Mouse (Mus musculus): ENCODE data around the gene Ints4. TPM values are rescaled to one million over a fixed set of nuclear protein-coding genes. Genes with fewer than 3 reads are reported as not detected.
"Not testable (repeated sequence)": the region's sequence is repeated elsewhere in the genome, so short reads cannot be mapped to it uniquely, and the experiment has no call there.

Gene Ints4
- total RNA-seq (2021): 10 to 100 TPM; 31.4 to 33.1 TPM
- long read RNA-seq, experiment 1, transcript Ints4-201 (23 exons, 3,240 nt): major isoform, 9 of 15 reads
- long read RNA-seq, experiment 1, partial matches to known transcripts: 0 of 15 reads
- long read RNA-seq, experiment 1, other reads (novel, unspliced or antisense): 6 of 15 reads
- long read RNA-seq, experiment 2, transcript Ints4-201 (23 exons, 3,240 nt): major isoform, 19 of 23 reads
- long read RNA-seq, experiment 2, partial matches to known transcripts: 0 of 23 reads
- long read RNA-seq, experiment 2, other reads (novel, unspliced or antisense): 4 of 23 reads

DNA sequence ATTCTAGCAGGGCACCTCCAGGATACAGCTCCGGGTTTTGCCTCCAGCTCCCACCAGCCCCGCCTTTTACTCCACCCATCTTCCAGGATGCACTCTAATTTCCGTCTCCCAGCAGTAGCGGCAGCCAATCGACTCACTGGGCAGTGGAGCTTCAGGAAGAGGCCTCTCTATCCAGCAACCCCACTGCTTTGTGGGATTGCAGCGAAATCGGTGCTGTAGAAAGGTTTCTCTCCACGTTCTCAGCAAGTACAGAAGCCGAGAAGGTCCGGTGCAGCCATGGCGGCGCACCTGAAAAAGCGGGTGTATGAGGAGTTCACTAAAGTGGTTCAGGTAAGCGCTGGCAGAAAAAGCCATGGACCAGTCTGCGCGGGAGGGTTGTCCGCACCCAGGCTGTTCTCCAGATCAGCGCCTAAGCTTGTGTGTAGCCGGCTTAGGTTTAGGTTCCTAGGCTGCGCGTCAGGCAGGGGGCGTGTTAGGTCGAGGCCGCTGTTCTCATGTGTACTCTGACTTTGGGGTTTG lies at the start of gene Ints4:
TSS of gene Ints4 (plus strand) at position 136 of the 519 bp plus-strand sequence.
- peak; percentile 85 to 96 for DNase-seq (ENCODE audit: low spot score in 2 of 2)

DNA sequence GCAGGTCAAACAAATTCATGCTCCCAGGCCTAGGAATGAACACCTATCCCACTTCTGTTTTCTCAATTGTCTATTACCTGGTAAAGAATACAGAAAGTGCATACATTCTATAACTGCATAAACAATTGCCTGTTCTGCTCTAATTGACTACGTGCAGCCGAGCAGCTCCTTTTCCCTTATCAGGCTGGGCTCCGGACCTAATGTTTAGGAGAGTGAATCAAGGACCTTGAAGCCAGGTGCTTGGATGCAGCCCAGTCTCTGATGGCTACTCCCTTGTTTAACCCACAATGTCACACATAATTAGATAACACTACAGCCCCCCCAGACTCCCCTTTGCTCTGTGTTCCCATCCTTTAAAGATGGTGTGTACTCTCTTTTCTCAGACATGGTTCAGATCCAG lies 47.2 kb upstream of the Ints4 start:
- DNase-seq (ENCODE audit: low spot score in 2 of 2): not testable (repeated sequence)

DNA sequence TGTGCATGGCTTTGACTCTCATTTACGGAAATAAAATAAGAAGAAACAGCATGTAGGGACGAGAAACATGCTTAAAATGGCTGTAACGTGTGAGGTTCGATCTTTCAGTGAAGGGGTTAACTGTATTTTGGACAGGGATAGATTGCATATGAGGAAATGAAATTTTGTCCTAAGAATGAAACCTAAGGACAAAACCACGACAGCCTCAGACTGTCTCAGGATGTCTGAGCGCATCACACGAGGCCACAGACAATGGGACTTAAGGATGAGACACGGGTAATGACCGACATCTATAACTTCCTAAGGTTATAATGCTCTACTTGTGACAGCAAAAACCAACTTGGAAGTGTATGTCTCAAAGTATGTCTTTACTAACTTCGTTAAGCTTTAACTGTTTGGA lies 46.2 kb upstream of the Ints4 start:
- no peak for DNase-seq (ENCODE audit: low spot score in 2 of 2)

DNA sequence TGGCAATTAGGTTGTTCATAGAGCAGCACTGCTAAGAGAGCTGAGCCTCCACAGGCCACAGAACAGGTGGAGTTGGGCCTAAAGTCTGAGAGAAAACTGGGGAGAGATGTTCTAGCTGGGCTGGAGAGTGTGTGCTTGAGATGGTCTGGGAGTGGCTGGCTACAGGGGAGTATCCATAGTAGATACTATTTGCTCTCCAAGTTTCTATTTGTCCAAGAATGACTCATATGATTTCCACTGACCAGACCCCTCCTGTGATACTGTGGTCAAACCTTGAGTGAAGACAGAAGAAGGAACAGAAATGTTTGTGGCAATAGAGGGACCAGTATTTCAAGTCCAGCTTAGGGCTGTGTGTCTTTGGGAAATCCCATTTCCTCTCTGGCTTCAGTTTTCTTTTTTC lies 41.8 kb upstream of the Ints4 start:
- DNase-seq (ENCODE audit: low spot score in 2 of 2): no peak

DNA sequence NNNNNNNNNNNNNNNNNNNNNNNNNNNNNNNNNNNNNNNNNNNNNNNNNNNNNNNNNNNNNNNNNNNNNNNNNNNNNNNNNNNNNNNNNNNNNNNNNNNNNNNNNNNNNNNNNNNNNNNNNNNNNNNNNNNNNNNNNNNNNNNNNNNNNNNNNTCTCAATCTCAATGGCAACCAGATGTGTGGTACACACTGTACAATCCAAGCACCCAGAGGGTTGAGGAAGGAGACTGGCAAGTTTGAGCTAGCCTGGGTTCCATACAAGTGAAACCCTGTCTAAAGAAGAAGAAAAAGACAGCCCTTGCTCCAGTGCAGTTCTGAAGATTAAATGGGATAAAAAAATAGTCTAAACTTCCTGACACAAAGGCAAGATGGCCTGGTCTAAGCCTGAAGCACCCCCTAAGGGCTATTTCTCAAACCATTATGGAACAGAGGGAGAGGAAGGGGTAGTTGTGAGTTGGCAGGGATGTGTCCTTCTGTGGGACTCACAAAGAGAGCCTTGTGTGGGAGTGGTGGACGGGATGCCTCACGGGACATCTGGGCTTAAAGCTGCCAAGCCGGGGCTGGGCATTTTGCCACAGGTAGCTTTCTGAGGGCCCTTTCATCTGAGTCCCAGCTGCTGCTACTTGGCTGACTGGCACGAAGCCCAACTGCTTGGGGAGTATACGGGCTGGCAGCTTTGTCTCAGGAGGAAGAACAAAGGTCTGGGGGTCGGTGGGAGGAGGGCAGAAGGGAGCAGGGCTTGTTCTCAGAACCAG lies 34.4 kb upstream of the Ints4 start:
- peak; percentile 90 to 95 for DNase-seq (ENCODE audit: low spot score in 2 of 2)

DNA sequence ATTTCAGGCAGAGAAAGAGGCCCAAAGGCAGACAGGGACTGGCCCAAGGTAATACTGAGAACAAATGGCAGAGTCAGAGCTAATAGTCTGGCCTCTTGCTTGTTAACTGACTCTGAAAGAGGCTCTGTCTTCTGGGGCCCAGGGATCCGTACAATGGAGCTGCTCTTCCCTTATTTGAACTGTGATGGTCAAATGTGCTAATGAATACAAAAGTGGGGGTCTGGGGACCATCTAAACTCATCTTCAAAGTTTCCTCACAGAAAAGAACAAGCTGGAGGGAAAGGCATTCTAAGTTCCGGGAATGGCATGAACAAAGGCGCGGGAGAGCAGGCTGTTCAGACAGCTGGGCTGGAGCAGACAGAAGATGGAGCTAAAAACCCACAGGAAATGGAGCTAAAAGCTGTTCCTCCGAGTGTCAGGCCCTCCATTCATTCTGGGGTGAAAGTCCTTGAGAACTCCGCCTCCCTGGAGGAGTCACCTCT lies 33.7 kb upstream of the Ints4 start:
- DNase-seq (ENCODE audit: low spot score in 2 of 2): peak; percentile 37 to 64

DNA sequence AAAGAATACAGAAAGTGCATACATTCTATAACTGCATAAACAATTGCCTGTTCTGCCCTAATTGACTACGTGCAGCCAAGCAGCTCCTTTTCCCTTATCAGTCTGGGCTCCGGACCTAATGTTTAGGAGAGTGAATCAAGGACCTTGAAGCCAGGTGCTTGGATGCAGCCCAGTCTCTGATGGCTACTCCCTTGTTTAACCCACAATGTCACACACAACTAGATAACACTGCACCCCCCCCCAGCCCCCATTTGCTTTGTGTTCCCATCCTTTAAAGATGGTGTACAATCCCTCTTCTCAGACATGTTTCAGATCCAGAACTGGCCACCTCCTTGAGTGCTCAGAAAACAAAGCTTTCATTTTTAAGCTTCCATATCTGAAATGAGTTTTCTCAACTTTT lies 29.7 kb upstream of the Ints4 start, which contains the start of gene Kctd14:
TSS of gene Kctd14 (plus strand) at position 301 of the 400 bp plus-strand sequence.
- DNase-seq (ENCODE audit: low spot score in 2 of 2): not testable (repeated sequence)

DNA sequence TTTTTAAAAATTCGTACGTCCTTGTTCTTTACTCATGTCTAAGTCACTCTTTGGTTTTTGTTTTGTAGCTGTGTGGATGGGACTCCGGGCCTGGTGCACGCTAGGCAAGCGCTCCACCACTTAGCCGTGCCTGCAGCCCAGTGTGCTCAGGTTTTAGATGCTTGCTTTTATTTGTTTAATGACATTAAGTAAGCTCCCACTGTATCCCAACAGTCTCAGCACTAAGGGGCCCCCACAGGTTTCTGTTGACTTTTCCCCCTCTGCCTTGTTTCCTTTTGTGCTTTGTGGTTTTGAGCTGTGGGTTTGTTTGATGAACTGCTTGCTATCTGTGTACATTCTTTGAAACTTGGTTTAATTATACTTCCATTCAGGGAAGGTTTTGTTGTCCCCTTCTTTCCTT lies 28.6 kb upstream of the Ints4 start:
- no peak for DNase-seq (ENCODE audit: low spot score in 2 of 2)

DNA sequence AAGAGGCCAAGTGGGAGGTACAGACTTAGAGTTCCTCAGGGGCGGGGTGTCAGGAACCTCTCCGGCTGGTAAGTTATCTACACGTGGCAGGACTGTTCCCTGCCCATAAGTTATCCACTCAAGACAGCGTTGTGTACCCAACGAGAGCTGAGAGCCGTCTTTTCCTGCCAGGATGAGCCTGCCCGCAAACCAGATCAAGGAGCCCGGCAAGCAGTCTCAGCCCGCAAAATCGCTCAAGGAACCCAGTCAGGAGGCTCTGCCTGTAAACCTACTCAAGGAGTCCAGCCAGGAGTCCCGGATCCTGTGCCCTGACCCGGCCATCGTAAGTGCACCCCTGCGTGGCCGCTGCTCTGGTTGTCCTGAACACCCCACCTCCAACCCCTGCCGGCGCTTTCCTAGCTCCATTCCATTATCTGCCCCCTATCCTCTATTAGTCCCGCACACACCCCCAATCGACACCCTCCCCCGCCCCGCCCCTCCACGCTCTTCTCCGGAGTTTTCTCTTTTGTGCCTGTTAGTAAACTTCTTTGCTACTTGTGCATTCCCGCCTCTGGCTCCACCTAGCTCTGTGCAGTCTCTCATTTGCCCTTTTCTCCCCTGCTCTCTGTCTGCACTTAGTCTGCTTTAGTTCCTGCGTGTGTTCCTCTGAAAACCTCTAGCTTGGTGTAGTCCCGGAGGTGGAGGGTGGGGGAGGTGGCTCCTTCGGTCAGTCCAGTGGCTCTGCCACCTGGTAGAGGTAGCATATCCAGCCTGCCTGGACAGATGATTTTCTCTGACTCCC lies 27.4 kb upstream of the Ints4 start:
- DNase-seq (ENCODE audit: low spot score in 2 of 2): no peak

DNA sequence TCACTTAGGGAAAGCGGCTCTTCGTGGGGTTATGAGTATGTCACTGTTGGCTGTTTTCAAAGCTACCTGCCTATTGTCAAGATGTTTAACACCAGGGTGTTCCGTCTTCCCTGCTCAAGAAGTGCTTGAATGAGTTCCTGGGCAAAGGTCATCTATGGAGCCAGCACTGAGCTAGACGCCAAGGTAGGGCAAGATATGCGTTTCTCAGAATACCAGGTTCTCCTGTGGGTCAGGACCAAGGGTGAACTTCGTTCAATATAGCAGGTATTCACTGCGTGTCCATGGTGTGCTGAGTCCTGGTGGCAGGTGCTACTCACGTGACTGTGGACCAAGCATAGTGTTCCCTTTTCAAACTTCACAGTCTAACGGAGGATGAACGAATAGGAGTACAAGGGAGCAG lies 26.0 kb upstream of the Ints4 start:
- no peak for DNase-seq (ENCODE audit: low spot score in 2 of 2)

DNA sequence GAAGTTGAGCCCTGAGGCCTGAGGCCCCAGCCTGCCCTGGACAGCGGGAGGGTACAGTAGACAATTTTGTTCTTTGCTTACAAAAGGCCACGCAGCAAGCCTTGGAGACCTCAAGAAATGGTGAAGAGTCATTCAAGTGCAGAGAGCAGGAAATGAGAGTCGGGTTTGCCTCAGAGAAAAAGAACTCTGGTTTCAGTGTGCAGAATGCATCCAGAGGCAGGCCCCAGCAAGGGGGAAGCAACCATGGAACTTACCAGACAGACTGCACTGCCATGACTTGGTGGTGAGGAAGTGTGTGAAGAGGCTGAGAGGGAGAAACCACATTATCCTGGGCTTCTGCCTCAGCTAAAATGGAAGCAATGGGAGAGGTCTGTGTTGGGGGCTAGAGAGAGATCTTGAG lies 25.2 kb upstream of the Ints4 start:
- DNase-seq (ENCODE audit: low spot score in 2 of 2): no peak

DNA sequence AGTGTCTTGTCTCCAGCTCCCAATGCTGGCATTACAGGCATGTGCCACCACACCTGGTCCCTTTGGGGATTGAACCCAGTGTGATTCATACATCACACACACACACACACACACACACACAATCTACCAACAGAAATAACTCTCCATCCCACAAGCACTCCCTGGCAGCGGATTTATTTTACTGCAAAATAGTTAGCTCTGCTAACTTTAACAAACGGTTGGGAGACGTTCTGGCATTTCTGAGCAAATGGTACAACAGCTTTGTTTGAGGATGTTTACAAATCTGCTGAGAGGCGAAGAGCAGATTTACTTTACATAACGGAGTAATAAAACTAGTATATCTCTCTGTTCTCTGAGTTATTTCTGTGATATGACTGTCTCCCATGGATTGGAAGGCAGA lies 7.8 kb upstream of the Ints4 start:
- DNase-seq (ENCODE audit: low spot score in 2 of 2): peak; percentile 22 to 88

DNA sequence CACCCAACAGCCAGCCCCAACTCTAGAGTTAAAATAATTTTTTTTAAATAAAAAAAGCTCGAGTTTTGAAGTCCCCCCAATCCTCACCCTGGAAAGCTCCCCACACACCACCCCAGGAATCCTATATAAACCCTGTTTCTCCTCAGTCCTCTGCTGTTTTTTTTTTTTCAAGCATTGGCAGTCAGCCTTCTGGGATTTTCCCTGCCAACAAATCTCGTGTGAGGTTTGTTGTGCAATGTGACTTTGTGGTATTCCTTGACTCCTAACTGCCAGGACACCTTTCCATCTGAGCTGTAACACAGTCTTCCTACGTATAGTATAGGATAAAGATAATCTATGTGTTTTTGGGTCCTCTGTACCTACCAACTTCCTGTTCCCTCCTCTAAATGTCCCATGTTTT lies 1.4 kb upstream of the Ints4 start:
- no peak for DNase-seq (ENCODE audit: low spot score in 2 of 2)

DNA sequence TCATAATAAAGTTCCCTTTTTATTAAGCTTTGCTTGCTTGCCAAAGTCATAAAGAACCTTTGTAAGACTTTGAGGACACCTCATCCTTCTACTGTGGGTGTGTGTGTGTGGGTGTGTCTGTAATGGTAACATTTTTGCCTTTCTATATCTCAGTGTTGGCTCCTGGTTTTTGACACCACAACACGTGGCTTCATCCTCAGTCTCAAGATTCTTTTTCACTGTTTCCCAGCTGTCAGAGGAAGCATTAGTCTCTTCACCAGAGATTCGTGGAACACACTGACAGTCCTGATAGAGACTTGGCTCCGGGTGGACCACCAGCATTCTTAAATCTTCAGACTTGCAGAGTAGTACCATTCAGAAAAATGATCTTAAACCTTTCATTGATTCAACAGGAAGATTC lies 466 bp upstream of the Ints4 start:
- DNase-seq (ENCODE audit: low spot score in 2 of 2): no peak

DNA sequence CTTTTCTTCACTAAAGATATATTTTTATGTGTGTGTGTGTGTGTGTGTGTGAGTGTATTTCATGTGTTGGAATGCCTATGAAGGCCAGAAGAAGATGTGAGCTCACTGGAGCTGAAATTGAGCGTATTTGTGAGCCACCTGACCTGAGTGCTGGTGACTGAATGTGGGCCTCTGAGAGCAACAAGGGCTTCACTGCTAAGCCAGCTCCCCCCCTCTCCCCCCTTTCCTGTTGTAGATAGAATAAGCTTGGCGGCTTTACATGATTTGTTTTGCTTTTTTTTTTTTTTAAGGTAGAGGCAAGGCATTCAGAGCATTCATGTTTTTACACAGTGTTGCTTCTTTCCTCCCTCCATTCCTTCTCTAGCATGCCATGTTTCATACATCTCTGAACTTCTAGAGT lies 2.6 kb downstream of the Ints4 start:
- no peak for DNase-seq (ENCODE audit: low spot score in 2 of 2)

DNA sequence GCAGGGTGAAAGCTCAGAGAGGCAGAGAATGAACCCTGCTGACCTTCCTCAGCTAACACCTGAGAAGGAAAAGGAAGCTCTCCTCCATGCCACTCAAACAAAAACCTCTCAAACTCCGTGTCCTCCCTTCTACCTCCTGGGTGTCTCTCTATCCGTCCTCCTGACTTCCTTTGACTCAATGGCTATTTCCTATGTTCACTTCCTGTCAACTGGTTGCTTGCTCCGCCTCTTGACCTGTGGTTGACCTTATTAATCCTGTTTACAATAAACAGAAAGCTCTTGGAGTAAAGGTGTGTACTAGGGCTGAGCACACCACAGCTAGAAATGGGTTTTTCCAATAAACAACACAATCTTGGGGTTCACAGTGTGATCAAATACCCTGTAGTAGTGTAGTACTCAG lies 10.4 kb downstream of the Ints4 start:
- no peak for DNase-seq (ENCODE audit: low spot score in 2 of 2)

DNA sequence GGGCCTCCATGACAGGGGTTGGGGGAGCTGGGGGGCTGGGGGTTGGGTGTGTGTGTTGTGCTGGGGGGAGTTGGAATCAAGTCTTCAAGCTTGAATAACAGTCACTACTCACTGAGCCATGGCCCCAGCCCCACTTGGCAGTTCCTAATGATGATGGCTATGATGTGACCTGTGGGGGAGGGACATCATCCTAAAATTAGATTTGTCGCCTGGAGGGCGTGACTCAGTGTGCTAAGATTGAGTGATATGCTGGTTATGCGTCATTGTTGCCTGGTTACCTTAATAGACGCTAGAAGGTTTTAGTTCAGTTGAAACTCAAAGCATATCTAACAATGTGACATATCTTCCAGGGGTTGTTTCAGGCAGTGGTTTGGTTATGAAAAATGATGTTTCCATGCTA lies 11.7 kb downstream of the Ints4 start:
- no peak for DNase-seq (ENCODE audit: low spot score in 2 of 2)

DNA sequence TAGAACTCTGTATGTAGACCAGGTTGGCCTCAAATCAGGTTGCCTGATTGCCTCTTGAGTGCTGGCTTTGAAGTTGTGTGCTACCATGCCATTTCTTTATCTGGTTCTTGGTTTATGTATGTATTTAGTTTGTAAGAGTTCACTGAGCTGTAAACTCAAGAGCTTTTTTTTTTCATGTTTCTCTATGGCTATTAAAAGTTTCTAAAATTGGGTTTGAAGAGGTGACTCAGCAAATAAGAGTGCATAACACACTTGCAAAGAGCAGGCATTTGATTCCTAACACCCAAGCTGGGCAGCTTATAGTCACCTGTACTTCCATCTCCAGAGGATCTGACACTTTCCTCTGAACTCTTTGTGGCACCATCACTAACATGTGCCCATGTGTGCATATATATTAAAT lies 14.3 kb downstream of the Ints4 start:
- no peak for DNase-seq (ENCODE audit: low spot score in 2 of 2)

DNA sequence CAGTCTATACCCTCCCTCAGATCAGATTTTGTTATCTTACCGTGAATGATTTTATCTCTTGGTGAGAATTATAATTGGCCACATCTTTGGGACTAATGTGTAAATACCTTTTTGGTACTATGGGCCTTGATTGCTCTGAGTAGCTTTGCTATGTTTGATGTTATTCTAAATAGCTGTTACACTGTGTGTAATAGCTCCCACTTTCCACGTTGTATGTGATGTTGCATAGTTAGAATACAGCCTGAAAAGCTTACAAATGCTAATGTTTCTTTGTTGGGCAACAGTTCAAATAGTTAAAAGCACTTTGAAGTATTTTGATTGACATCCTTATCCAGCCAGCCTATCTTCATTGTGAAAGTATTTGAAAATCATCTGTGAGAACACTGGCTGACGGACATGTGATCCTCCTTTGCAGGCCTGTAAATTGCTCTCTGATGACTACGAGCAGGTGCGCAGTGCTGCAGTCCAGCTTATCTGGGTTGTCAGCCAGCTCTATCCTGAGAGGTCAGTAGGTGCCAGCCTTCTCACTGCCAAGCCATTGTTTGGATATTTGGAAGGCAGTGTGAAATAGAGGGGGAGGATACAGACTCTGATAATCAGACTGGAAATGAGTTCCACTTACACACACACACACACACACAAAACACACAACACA lies 19.9 kb downstream of the Ints4 start:
- DNase-seq (ENCODE audit: low spot score in 2 of 2): no peak

DNA sequence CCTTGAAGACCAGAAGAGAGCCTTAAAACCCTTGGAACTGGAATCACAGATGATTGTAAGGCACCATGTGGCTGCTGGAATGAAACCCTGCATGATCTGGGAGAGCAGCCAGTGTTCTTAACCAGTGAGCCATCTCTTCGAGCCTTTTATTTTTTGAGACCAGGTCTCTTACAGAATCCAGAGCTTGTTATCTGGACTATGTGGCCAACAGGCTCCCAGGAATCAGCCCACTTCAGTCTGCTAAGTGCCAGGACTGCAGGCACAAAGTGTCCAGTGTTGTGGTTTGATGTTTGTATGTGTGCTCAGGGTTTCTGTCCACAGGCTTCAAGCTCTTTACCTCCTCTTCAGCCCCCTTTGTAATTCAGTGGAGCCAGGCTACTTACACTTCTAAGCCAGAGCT lies 34.0 kb downstream of the Ints4 start:
- DNase-seq (ENCODE audit: low spot score in 2 of 2): peak in 1 of 2 experiments; percentile 21

DNA sequence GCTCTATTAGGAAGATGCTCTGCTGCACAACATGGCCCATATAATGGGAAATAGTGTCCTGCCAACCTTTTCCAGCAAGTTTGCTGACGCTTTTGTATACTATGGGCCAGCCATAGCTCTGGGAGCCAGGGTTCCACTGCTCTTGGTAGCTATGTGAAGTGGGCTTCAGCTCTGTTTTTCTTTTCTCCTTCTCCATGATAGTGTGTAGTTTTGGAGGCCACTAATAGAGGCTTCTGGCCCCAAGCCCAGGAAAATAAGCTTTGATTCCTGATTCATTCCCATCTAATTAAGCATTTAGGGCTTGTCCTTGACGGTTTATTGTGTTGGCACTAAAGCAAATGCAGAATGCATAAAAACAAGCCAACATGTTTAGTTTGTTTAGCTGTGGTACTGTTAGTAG lies 39.2 kb downstream of the Ints4 start:
- DNase-seq (ENCODE audit: low spot score in 2 of 2): peak in 1 of 2 experiments; percentile 49
